Mouse (Mus musculus) lung, postnatal 0 days (tissue): ENCODE data around the gene Gm6583. TPM values are rescaled to one million over a fixed set of nuclear protein-coding genes. Genes with fewer than 3 reads are reported as not detected.
A peak's percentile ranks its signal among the peaks of the same experiment; 100 is the strongest.

Source experiments
- ATAC-seq: fragments of 200-750 bp; cut with Nextera tagmentation; 2 replicates; pipeline ENCODE4 v1.8.0; 2017; ENCODE audit warnings: moderate library complexity
- DNase-seq: peaks from one replicate; pipeline ENCODE4 v3.0.0-alpha.2; 2016; ENCODE audit warnings: low spot score
- H3K27ac ChIP-seq: fragments of 300-500 bp; sonication (generic); 2 replicates; pipeline ENCODE4 v1.5.1; 2014; ENCODE audit warnings: antibody characterized with exemption, mild to moderate bottlenecking, low read length, mixed read lengths
- H3K27me3 ChIP-seq: fragments of 300-500 bp; sonication (generic); replicated peaks from 2 replicates; pipeline ENCODE4 v1.6.1; 2014; ENCODE audit warnings: low read length, mixed read lengths; ENCODE audit not compliant: insufficient read depth
- H3K36me3 ChIP-seq: fragments of 300-500 bp; sonication (generic); 2 replicates; pipeline ENCODE4 v1.6.1; 2014; ENCODE audit warnings: low read length, mixed read lengths; ENCODE audit not compliant: insufficient read depth
- H3K4me1 ChIP-seq: fragments of 300-500 bp; sonication (generic); 2 replicates; pipeline ENCODE4 v1.6.1; 2014; ENCODE audit warnings: antibody characterized with exemption, low read depth, low read length, mixed read lengths; ENCODE audit not compliant: insufficient read depth
- H3K4me2 ChIP-seq: fragments of 300-500 bp; sonication (generic); replicated peaks from 2 replicates; pipeline ENCODE4 v1.6.1; 2014; ENCODE audit warnings: low read depth, mild to moderate bottlenecking, low read length, moderate library complexity, mixed read lengths
- H3K4me3 ChIP-seq: fragments of 300-500 bp; sonication (generic); 2 replicates; pipeline ENCODE4 v1.5.1; 2014; ENCODE audit warnings: low read depth, low read length
- H3K9ac ChIP-seq: fragments of 300-500 bp; sonication (generic); replicated peaks from 2 replicates; pipeline ENCODE4 v1.6.1; 2014; ENCODE audit warnings: low read depth, mild to moderate bottlenecking
- H3K9me3 ChIP-seq: fragments of 300-500 bp; sonication (generic); 2 replicates; pipeline ENCODE4 v1.6.1; 2016; ENCODE audit warnings: low read length, mixed read lengths
- CTCF ChIP-seq: IDR thresholded peaks from 2 replicates; pipeline ENCODE4 v1.5.1; 2016; ENCODE audit warnings: antibody characterized with exemption, mild to moderate bottlenecking
- EP300 ChIP-seq: IDR thresholded peaks from 2 replicates; pipeline ENCODE4 v1.6.1; 2016; ENCODE audit warnings: antibody characterized with exemption, mild to moderate bottlenecking, control low read depth
- WGBS: fragments of 180-500 bp; shearing (Covaris S2); extraction: QIAGEN DNeasy Blood & Tissue Kit; methylation state at CpG from one replicate; pipeline ENCODE4 v1.1.7; 2014; 5-methylcytosine and 5-hydroxymethylcytosine counted together
- polyA plus RNA-seq: library from polyadenylated mRNA; unstranded; fragments of >200 nt; fragmentation: Nextera tagmentation; extraction: Ambion mirVana; gene quantifications from 2 replicates; pipeline ENCODE4 v1.2.1, GENCODE M21; 2015

Gm6583 gene
- polyA plus RNA-seq, 1 experiment from 2014 or later, result 0.25 TPM

DNA sequence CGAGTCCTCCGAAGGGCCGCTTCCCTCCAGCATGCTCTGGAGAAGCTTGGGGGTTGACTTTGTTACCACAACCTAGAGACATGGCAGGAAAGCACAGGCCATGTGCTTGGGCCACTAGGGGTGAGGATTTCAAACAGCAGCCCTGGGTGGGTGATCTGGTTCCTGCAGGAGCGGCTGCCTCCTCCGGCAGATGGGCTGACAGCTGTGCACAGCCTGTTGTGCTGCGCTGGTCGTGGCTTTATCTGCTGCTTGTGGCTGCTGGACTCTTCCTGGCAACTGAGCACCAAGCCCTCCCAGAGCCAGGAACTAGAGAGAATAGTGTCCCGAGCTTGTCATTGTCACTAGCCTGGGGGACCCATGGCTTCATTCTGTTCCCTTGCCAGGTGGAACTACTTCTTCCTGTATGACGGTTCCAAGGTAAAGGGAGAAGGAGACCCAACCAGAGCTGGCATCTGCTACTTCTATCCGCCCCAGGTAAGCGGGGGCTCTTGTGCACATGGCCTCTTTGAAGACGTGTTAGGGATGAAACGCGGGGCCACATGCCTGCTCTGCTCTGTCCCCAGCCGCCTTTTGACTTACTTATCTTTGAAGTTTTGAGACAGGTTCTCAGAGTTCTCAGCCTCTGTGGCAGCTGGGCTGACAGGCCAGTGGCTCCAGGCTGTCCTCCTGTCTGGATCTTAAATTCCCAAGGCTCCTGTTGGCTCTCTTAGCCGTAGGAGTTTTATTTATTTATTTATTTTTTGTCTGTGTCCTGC is 9.4 kb downstream of the Gm6583 start:
- no peak overlapping the region for H3K4me3 ChIP-seq
- H3K36me3 ChIP-seq, result peaks cover 12% of the 10 kb centered on the region; the same call in 1 of the 2 replicates
- ATAC-seq (no peak), DNase-seq (no peak)
- no peak for TF ChIP-seq CTCF
- no peak for TF ChIP-seq EP300
- 0 out of 2 replicates have a peak, but pooled peaks cover 3% of the 10 kb centered on the region for H3K4me1 ChIP-seq
- H3K4me2 ChIP-seq, result no peak overlapping the region
- no peaks in the 10 kb centered on the region for H3K9me3 ChIP-seq
- WGBS, result 85% methylated on average over 16 of the region's 16 CpGs
- no peak overlapping the region for H3K27ac ChIP-seq
- no peaks in the 10 kb centered on the region for H3K27me3 ChIP-seq
- H3K9ac ChIP-seq, result no peak overlapping the region

DNA sequence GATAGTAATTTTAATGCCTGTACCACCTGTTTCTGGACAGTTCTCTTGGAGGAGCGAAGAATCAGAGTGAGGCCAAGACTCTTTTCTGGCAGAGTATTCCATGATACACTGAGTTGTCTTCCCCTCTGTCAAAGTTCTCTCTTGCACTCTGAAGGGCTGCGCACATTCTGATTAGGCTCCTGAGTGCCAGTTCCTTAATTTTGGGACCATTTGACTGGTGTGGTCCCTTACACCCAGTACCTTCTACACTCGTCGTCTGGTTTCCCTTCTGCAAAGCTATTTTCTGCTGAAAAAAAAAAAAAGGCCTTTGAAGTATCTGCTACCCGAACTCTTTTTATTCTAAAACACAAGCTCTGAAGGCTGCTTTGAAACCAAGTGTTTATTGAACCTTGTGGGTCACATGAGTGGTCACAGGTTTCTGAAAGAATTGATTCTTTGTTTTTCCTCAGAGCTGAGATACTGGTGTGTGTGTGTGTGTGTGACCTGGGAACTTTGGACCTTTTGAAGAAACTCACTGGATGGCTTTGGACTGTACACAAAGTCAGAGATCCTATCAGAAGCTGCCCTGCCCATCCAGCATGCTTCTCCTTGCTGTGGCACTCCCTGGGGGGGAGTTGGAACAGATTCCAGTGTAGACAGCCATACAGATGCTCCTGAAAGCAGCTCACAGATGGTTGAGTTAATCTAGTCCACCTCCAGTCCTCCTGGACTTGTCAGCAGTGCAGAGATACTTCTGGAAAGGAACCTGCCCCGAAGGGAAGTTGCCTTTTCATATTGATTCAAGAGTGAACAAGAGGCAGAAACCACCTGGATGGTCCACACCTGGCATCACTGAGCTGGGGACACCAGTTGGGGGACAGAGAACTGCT is 11.5 kb downstream of the Gm6583 start:
- Histone ChIP-seq H3K4me3 (no peak overlapping the region), H3K36me3 (peaks cover under 1% of the 10 kb centered on the region; the same call in 1 of the 2 replicates), H3K9ac (no peak overlapping the region), H3K4me1 (0 out of 2 replicates have a peak, but pooled peaks cover 3% of the 10 kb centered on the region), H3K9me3 (no peaks in the 10 kb centered on the region), H3K27me3 (no peaks in the 10 kb centered on the region), H3K4me2 (no peak overlapping the region), H3K27ac (no peak overlapping the region)
- 74% methylated on average over 6 of the region's 6 CpGs for WGBS
- TF ChIP-seq EP300 (no peak), CTCF (no peak)
- ATAC-seq (no peak), DNase-seq (no peak)

DNA sequence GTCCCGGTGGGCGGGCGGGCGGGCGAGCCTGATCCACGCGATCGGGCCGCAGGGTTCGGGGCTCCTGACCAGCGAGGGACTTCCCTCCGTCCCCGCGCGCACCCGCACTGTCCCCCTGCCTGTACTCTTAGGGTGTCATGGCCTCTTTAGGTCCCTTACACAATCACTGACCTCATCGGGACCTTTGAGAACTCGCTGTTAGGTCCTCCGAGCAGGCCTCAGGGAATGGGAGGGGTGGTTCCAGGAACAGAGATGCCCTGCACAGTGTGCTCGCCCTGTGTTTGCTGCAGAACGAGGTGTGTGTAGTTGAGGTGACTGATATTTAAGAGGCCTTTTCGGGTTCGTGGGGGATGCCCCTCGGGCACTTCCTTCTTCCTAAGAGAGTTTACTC is 12.6 kb downstream of the Gm6583 start:
- WGBS, result 0% methylated on average over 24 of the region's 24 CpGs
- DNase-seq (peak; percentile 69), ATAC-seq (peak; percentile 85)
- TF ChIP-seq EP300 (no peak), CTCF (0 out of 2 replicates have a peak, but pooled peaks have one; percentile 7)
- Histone ChIP-seq H3K4me3 (peak overlapping the region; percentile 87), H3K36me3 (no peaks in the 10 kb centered on the region), H3K27me3 (no peaks in the 10 kb centered on the region), H3K4me2 (peak overlapping the region; percentile 65), H3K9ac (peak overlapping the region; percentile 76), H3K9me3 (no peaks in the 10 kb centered on the region), H3K4me1 (0 out of 2 replicates have a peak, but pooled peaks cover 3% of the 10 kb centered on the region), H3K27ac (peak overlapping the region; percentile 78)

DNA sequence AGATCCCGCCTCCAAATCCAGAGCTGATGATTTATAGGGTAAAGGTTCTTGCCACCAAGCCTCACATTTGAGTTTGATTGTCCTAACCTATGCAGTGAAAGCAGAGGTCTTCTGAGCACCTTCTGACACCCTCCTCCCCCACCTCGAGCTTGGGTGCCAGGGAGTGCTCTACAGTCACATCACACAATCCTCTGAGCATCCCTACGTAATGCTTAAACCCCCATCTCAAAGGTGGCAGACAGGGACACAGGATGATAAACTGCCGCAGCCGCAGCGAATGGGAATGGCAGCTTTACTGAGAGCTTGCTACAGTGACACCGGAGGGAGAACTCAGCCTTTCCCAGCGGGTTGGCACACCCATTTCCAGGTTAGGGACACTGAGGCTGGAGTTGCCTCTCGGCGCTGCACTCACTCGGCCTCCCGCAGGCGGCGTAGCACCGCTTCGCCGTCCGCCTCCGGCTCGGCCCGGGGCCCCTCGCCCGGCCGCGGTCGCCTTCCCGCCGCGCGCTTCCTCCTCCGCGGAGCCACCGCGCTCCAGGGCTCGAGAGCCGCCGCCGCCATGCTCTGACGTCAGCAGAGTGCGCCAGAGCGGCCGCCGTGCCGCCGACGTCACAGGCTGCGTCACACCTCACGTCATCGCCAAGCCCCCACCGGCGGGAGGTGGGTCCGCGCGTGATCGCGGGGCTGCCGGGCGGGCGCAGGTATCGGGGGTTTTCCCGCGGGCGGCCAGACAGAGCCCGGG is 13.2 kb downstream of the Gm6583 start, which contains the start of the genes Srrd and Hps4:
Srrd (minus strand) TSS at position 578 of the 742 bp plus-strand sequence.
Hps4 (plus strand) TSS at position 621 of the 742 bp plus-strand sequence.
- TF ChIP-seq EP300 (no peak), CTCF (no peak; the same call in 1 of the 2 replicates)

DNA sequence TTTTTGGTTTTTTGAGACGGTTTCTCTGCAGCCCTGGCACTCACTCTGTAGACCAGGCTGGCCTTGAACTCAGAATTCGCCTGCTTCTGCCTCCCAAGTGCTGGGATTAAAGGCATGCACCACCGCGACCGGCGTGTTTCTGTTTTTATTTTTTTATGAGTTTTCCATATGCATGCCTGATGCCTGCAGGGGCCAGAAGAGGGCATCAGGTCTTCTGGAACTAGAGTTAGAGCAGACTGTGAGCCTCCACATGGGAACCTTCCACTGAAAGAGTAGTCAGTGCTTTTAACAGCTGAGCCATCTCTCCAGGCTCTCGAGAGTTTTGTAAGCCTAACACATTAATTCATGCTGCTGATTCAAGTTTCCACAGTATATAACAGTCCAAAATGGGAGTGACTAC is 16.6 kb downstream of the Gm6583 start:
- ATAC-seq, result no peak
- no peak overlapping the region for H3K9ac ChIP-seq
- 0 out of 2 replicates have a peak, but pooled peaks cover 3% of the 10 kb centered on the region for H3K4me1 ChIP-seq
- H3K27me3 ChIP-seq, result no peaks in the 10 kb centered on the region
- H3K27ac ChIP-seq, result no peak overlapping the region
- peaks cover 30% of the 10 kb centered on the region for H3K36me3 ChIP-seq
- TF ChIP-seq EP300 (no peak), CTCF (peak; percentile 13; the same call in 1 of the 2 replicates)
- H3K4me3 ChIP-seq, result no peak overlapping the region
- H3K9me3 ChIP-seq, result no peaks in the 10 kb centered on the region
- 70% methylated on average over 7 of the region's 7 CpGs for WGBS
- H3K4me2 ChIP-seq, result no peak overlapping the region
- DNase-seq, result peak; percentile 32

More for the DNA sequence above, 13.2 kb downstream of the Gm6583 start, which contains the start of the genes Srrd and Hps4:
- H3K4me2 ChIP-seq, result peak within 1 kb of the TSS; percentile 65
- H3K36me3 ChIP-seq, result 0 out of 2 replicates have a peak, but pooled peaks cover 1% of the 10 kb centered on the region
- H3K27ac ChIP-seq, result peak within 1 kb of the TSS; percentile 78
- WGBS, result 2% methylated on average over 52 of the region's 64 CpGs
- ATAC-seq (peak; percentile 86), DNase-seq (peak; percentile 80)
- peak within 1 kb of the TSS; percentile 76 for H3K9ac ChIP-seq
- H3K4me1 ChIP-seq, result 0 out of 2 replicates have a peak, but pooled peaks cover 3% of the 10 kb centered on the region
- H3K4me3 ChIP-seq, result peak within 1 kb of the TSS; percentile 87
- H3K27me3 ChIP-seq, result no peaks in the 10 kb centered on the region
- no peaks in the 10 kb centered on the region for H3K9me3 ChIP-seq
